Mouse (Mus musculus) cerebellum, adult 9-11 months (tissue): Measurements from ENCODE around the gene Cul3.

Experiments used
- DNase-seq: peaks from one replicate; pipeline ENCODE4 v3.0.0; 2022

Cul3 gene

DNA sequence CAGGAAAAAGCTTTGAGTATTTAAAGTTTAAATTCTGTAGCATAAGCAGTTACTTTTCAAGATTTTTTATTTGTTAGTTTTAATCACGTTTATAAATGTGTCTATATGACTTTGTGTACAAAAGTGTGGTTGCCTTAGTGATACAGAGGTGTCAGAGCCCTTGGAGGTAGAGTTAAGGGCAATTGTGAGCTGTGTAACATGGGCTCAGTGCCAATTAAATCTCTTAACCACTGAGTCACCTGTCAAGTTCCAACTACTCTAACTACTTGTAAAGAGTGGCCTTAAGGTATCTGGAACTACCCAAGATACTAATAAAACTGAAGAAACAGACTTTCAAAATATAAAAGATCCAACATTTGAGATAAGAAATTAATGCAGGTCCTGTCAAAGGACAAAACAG is 61.5 kb downstream of the Cul3 start:
- DNase-seq, result no peak

DNA sequence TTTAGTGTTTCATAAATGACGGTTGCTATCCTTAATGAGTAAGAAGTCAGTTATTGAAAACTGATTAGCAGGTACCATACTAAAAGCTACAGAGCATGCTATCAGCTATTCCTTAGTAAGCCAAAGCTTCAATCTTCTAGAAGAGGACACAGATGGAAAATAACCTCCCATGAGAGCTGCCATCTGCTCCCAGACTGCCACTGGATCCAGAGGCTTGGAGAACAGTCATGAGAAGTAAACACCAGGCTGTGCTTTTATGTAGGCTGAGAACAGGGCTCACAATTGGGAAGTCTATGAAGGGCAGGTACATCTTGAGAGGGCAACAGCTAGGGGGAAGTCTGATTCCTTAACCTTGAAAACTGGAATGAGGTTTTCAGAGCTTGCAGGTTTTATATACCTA is 79.8 kb downstream of the Cul3 start:
- DNase-seq, result no peak

DNA sequence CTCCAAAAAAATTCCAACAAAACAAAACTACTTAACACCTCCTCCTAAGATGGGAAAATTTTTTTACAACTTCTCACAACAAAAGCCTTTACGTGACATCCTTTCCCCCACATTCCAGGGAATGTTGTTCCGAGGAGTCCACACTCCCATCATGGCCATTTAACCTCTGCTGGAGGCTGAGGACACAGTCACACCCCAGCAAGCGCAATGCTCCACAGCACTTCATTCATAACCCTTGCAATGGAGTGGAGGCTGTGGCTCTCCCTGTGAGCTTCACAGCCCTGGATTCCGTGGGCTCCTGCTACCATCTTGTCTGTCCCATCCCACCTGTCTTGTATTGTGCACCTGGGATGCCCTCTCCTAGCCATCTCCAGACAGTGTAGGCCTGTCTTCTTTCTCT is 81.6 kb downstream of the Cul3 start:
- DNase-seq, result no peak

DNA sequence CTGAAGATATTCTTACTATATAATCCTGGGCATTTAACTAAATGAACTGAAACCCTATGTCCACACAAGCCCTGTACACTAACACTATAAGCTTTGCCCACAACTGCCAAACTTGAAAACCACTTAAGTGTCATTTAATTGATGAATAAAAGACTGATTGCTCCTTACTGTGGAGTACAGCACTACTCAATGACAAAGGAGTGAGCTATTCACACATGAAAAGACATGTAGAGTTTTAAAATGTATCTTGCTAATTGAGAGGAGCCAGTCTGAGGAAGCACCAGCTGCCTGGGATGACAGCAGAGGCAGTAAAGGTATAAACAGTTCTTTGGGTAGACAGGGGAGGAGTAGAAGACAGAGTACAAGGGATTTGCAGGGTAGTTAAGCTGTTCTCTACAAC is 87.0 kb downstream of the Cul3 start:
- DNase-seq, result no peak

DNA sequence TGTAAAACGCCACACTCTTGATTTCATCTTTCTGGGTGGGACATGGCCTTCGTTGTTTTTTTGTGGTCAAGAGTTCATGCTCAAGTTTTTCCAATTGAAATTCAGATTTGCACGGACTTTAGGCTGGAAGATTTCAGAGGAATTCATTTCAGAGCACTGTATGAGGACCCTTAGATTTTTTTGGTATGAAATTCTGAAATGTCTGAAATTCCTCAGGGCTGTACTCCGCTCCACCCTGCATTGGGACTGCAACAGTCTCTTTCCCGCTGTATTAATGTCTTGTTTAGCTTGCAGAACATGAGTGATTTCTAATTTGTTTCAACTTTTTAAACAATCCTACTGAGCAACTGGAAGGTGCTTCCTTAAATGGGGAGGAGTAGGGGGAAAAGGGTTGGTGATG is 90.0 kb downstream of the Cul3 start:
- no peak for DNase-seq

DNA sequence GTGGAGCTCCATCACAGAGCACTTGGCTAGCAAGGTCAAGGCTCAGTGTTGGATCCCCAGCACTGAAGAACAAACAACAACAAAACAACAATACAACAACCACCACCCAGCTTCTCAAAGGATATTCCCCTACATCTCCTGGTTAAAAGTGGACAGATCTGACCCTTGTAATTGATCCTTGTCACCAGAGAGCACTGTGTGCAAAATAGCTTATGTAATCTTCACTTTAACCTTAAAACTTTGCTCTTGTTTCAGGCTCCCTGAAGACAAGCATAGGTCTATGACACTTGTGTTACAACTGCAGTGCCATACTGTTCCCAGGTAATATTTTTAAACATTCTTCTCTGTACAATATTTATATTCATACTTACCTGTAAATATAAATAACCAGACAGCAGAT is 93.1 kb downstream of the Cul3 start:
- DNase-seq, result no peak

DNA sequence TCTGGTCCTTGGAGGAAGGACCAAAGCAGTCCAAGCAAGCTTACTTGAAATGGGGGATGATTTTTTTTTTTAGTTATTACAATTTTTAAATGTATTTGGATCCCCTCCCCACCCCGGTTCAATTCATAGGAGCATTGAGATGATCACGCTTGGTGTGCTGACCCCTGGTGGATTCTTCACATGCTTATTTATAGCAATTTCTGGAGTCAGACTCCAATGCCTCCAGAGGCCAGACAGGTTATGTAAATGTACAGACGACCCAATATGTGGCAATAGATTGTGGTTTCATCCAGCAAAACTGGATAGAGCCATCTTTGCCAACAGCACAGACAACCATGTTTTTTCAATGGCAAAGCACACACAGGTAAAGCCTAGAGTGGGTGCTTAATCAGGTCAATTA is 96.2 kb downstream of the Cul3 start:
- DNase-seq, result no peak

DNA sequence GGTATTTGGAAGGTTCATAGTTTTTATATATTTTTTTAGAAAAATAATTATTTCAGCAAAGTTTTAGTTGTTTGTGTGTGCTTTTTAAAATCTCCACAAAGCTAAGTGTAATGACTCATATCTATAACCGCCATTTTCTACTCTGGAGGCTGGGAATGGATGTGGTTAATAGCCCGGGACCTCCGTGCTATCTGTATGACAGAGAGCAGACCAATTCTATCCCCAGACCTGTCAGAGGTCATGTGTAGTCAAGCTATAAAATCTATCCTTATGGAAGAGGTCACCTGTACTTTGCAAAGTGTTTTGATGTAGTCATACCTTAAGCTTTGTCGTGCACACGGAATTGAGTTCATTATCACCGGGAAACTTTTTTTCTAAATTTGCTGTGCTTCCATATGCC is 98.7 kb downstream of the Cul3 start:
- no peak for DNase-seq

DNA sequence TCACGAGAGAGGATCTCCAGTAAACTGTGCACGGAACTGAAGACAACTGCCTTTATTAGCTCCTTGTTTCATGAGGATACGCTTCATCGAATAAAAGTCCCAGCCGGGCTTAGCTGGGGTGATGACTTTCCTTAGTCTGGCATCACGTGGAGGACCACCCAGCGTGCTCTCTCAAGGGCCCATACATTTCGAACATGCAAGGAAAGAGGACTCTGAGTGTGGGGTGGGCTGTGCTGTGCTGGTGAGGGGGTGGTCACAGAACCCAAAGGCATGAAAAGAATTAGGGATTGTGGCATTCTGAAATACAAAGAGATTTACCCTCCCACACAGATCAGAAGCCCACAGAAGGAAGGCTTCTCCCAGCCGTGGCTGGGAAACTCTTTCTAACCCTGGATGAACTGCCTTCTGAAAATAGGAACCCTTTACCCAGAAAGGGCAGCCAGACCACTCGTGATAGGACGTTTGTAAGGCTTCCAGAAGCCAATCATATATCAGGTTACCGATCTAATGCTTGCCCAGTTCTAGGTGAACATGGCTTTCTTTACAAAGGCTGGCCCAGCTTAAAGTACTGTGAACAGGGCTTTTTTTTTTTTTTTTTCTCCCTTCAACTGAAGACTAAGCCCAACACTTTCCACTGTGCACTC is 100.1 kb downstream of the Cul3 start:
- no peak for DNase-seq

DNA sequence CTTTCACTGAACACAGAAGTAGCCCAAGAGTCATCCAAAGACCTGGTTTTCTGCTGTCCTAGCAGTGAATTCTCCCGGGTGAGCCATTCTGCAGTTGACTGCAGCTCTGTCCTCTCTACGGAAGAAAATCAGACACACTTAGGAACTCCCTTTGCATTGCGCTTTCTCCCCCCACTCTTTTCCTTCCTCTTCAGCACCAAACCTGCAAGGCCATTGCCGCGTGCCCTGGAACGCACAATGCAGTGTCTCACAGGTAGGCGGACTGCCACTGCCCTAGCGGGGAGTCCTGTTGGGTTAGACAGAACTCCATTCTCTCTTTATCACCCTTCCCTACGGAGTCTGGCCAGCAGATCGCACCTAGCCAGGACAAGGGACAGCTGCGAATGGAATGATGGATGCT is 100.8 kb downstream of the Cul3 start:
- DNase-seq, result no peak

DNA sequence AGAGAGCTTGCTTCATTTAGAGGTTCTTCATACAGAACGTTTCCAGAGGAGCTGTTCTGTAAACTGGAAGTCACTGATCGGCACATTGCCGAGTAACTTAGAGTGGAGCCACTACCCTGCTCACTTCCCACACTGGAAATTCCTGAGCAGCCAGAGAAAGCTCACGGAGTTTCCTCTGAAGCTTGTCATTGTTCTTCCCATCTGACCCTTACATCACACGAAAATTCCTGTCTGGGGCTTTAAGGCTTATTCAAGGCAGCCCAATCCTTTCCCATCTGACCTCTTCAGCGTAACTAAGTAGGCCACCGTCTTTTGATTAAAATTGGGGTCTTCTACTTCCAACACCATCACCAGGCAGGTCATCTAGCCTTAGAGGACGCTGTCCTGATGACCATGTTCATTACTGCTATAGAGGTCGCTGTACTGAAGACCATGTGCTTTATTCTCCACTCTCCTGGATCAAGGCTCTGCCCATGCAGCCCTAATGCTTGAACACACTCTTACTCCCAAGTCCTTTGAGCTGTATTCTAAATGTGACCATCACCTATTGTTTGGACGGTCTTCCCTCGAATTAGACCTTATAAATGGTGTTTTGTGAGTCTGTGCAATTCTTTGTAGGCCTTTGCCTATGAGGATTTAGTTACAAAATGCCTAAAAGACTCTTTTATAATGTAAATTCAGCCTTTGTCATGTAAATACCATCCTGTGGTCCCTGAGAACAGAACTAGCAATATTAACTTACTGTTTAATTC is 103.2 kb downstream of the Cul3 start:
- DNase-seq, result no peak

DNA sequence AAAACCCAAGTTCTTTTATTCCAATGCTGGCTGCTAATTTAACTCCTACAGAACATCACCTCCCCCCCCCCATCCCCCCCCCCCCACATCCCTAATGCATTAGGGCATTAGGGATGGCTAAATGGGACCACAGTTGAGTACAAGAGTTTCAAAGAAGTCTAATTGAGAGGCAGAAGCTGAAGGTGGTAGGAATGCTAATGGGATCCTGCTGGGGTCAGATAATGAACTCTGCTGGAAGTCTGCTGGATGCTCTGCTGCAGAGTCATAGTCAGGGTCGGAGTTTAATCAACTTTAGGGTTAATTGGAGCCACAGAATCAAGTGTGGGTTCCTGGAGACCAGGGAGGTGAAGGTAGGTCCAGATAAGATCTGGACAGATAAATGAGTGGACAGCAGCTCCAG is 104.2 kb downstream of the Cul3 start:
- DNase-seq, result no peak

DNA sequence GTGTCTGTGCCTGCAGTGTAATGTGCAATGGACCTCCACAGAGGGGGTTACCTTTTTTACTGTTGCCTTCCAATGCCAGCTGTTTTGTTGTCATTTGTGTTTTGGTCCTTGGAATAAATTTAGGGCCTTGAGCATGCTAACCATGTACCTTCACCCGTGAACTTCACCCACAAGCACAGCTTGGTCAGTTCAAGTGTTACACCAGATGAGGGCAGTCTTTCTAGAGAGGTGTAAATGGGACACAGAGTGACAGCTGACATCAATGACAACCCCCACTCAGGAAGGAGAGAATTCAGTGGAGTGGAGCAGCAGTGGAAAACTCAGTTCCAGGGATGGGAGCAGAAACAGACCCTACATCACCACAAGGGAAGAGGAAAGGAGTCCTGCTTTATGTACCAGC is 109.7 kb downstream of the Cul3 start:
- DNase-seq, result no peak

DNA sequence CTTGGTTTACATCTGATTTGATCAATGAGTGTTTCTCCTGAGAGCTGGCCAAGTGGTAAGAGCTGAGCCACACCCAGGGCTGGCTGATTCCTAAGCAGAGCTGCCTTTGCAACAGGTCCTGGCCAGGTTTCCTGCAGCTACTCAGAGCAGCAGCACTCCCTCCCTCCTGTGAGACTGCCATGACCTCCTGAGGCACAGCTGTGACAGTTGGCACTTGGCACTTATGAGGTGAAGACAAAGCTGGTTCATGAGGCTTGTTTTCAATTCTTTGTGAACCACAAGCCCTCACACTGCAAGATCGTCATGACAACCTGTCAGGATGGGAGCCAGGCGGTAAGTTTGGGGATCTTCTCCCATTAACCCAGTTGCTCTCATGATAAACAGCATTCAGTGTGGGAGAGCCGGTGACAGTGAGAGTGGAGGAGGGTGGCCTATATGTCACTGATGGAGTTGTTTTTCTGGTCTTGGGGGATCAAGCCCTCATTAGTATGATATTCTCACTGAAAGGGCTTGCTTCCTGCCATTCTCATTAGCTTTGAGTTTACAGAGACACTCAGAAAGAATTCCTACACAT is 115.4 kb downstream of the Cul3 start:
- DNase-seq, result no peak

DNA sequence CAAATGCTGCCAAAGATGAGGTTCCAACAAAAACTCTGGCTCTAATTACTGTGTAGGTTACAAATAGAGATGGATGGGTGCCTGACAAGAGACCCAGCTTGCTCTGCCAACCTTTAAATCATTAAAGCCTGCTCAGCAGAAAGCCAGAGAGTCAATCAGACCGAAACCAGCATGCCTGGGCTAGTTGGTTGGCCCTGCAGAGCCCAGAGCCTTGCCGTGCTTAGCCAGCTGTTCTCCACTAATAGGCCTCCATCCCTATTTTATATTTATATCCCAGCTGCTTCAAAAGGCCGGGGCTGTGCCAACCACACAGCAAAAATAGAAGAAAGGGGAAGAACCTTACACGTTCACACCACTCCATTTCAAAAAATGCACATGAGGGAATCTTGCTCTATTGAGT is 119.1 kb downstream of the Cul3 start:
- no peak for DNase-seq

DNA sequence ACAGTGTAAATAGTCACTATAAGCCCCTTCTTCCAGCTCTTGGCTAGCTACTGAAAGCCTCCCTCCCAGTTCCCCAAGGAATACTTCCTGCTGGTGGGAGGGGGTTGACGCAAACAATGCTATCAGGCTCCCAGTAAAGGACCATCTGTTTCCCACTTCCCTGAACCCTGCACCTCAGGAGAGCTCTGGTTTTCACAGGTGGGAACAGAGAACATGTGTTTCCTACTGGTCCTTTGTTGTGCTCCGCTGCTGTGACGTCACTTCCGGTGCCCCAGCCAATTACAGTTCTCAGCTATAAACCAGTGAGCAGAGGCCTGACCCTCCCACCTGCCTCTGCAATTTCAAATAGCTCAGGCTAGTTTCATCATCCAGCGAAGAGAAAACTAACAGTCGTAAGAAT is 122.0 kb downstream of the Cul3 start, which contains the start of gene Fam124b:
Fam124b (minus strand) TSS at position 206 of the 400 bp plus-strand sequence.
- no peak for DNase-seq
